Mouse (Mus musculus) right cerebral cortex, postnatal 36 days (tissue): ENCODE measurements around the gene Lasp1.

Experiments
- DNase-seq, 2 experiments: peaks; one replicate each; pipeline ENCODE4 v3.0.0; 2022; ENCODE audit warnings: low spot score in 2 of 2, mixed read lengths in 1 of 2

Gene Lasp1

DNA sequence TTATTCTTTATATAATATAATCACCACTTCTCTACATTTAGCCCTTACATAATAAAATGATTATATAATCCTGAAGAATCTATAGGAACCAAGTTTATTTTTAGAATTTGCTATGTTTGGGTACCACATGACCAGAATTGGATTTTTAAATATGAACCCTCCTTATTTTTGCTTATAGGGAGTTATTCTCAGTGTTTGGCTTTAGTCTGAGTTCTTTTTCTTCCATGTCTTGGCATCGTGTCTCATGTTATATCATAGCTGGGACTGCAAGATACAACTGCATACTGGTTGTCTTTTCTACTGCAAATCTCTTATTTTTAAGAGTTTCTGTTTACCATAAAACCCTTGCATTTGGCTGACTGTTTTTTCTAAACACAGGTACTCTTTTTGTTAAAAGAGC is 75.6 kb downstream of the Lasp1 start:
- no peak for DNase-seq

DNA sequence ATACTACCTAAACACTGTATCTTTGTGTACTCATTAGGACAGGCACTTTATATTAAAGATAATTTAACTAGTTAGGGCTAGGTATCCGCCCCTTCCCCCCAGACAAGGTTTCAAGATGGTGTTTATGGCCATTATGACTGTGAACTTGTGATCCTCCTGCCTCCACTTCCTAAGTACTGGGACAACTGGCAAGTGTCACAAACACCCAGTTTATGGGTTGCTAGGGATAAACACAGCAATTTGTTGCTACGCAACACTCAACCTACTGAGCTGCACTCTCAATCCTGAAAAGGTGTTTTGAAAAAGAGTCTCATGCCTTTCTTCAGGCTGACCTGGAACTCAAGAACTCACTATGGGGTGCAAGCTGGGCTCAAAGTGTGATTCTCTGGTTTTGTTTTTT is 78.5 kb downstream of the Lasp1 start:
- no peak for DNase-seq

DNA sequence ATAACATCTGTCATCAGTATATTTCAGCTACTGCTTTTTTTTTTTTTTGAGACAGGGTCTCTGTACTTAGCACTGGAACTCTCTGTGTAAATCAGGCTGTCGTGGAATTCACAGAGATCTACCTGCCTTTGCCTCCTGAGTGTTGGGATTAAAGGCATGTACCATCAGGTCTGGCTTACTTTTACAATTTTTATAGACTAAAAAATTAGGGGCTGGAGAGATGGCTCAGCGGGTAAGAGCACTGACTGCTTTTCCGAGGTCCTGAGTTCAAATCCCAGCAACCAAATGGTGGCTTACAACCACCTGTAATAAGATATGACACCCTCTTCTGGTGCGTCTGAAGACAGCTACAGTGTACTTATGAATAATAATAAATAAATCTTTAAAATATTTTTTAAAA is 81.6 kb downstream of the Lasp1 start:
- DNase-seq, result no peak

DNA sequence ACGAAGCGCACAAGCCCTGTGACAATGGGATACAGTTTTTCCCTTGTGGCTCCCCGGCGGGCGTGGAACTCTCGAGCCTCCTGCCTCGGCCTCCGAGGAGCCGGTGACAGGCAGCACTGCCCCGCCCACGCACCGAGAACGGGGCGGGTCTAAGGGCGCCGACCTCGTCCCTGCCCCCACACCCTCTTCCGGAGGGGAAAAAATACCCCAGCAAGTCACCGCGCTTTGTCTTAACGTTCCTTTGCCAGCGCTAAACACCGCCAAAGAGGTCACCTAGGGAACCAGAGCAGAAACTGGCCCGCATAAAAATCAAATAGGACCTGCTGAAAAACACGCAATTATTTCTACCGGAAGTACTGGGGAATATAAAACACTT is 84.7 kb downstream of the Lasp1 start:
- DNase-seq, result peak; percentile 45 to 52

DNA sequence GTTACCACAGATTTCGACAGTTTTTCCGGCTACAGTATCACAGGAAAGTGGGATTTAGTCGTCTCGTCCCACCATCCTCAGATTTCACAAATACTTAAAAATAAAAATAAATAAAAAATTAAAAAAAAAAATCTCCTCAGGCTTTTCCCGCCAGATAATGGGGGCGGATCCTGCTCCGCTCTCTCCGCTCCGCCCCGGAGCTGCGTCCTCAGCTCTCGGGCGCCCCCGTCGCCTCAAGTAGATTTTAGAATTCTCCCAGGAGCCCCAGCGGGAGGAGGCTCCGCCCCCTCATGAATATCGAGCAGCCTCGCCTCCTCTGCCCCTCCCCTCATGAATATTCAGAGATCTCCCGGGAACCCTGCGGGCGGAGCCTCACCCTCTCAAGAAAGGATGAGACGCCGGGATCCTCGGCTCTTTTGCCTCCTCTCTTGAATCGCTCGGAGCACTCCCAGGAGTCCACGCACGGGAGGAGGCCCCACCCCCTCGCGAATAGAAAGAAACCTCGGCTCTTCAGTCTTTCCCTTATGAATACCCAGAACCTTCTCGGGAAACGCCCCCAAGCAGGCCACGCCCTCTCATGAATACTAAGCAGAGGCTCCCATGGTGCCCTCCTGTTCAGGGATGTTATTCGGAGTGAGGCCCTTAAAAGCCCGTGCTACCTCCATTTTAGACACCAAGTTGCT is 85.3 kb downstream of the Lasp1 start, which contains the start of gene Fbxo47:
Gene Fbxo47 (minus strand): TSS at position 237 of the 683 bp plus-strand sequence.
- DNase-seq, result peak; percentile 94 to 96

DNA sequence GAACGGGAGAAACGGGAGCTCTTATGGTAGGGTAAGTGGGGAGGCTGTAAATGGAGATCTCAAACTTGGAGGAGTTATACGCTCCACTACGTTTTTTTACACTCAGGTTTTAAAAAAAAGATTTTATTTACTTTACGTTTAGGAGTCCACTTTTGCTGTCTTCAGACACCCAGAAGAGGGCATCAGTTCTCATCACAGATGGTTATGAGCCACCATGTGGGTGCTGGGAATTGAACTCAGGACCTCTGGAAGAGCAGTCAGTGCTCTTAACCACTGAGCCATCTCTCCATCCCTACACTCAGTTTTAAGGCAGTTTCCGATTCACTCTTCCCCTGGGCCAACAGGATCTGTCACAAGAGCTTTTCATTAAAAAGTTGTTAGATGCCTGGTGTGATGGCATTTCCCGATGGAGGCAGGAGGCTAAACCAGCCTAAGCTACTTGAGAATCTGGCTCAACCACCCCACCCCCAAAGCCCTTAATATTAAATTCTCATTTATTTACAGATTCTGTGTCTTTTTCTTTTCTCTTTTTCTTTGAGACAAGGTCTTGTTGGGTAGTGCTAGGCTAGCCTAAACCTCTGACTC is 85.9 kb downstream of the Lasp1 start:
- no peak for DNase-seq

DNA sequence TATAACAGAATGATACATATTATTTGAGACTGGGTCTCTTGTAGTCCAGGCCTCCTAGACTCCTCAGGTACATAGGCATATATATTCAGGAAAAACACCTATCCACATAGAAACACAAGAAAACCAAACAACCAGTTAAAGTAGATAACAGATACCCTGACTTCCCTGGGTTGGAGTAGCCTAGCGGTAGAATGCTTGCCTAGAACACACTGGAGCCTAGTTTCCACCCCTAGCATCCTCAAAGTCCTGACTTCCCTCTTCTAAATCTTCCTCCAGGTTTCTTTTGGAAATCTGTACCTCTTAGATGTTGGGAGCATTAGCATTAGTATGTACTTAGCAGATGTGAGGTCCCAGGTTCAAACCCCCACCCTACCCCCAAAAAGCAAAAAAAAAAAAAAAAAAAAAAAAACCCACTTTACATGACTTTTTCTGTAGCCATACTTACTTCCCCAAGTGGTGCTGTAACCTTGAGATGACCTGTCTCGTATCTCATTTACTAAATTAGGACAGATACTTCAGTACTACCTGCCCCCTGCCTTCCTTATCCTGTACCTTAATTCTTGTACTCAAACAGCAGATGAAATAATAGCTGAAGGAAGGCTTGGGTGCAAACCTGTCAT is 86.6 kb downstream of the Lasp1 start:
- no peak for DNase-seq
